37 mouse cellular contexts compared by ENCODE assay signal in genomic region chr16:44877595-44877994, GRCm38 (mm10). TPM values are rescaled to one million over a fixed set of nuclear protein-coding genes. Genes with fewer than 3 reads are reported as not detected.
"Had no signal": no experiment of that assay in that cellular context is flagged by ENCODE, and none has a peak within 500 bp of the region (broad histone marks: within the 10 kb centered on the region; RNA-seq: fewer than 3 reads in every experiment).

No protein-coding gene starts in this region.

- H3K9me3 ChIP-seq: embryonic facial prominence, embryonic 10.5 days; embryonic facial prominence, embryonic 12.5 days; embryonic facial prominence, embryonic 13.5 days; embryonic facial prominence, embryonic 15.5 days; forebrain, embryonic 12.5 days; forebrain, embryonic 13.5 days; forebrain, embryonic 15.5 days; heart, embryonic 10.5 days had no signal

- H3K27me3 ChIP-seq: embryonic facial prominence, embryonic 12.5 days; embryonic facial prominence, embryonic 13.5 days; embryonic facial prominence, embryonic 15.5 days; forebrain, embryonic 12.5 days; forebrain, embryonic 13.5 days; forebrain, embryonic 15.5 days had no signal

- H3K36me3 ChIP-seq: embryonic facial prominence, embryonic 10.5 days; embryonic facial prominence, embryonic 12.5 days; embryonic facial prominence, embryonic 13.5 days; embryonic facial prominence, embryonic 15.5 days; forebrain, embryonic 12.5 days; forebrain, embryonic 15.5 days; heart, embryonic 10.5 days had no signal

- DNase-seq: cerebellum, adult 9-10 months; cerebellum, adult 9-11 months; cerebellum, postnatal 10 days; cerebellum, postnatal 14 days; cerebellum, postnatal 25 days; cerebellum, postnatal 36 days; embryo, embryonic 11 days; forebrain, postnatal 0 days; gastrocnemius, adult 2 months; gastrocnemius, postnatal 10 days; gastrocnemius, postnatal 14 days; gastrocnemius, postnatal 25 days; gastrocnemius, postnatal 36 days; heart, adult 11 months; heart, adult 18-20 months; heart, adult 2 months had no signal

- H3K27ac ChIP-seq: embryonic facial prominence, embryonic 10.5 days; embryonic facial prominence, embryonic 12.5 days; embryonic facial prominence, embryonic 13.5 days; embryonic facial prominence, embryonic 15.5 days; forebrain, embryonic 12.5 days; forebrain, embryonic 13.5 days; forebrain, embryonic 15.5 days; gastrocnemius, adult 2 months; heart, adult 2 months; heart, embryonic 10.5 days had no signal

- H3K9ac ChIP-seq: embryonic facial prominence, embryonic 12.5 days; embryonic facial prominence, embryonic 13.5 days; embryonic facial prominence, embryonic 15.5 days; forebrain, embryonic 12.5 days; forebrain, embryonic 13.5 days; forebrain, embryonic 15.5 days; forebrain, postnatal 0 days had no signal

- ATAC-seq: forebrain, embryonic 13.5 days; forebrain, embryonic 14.5 days; forebrain, embryonic 15.5 days; forebrain, embryonic 16.5 days; forebrain, postnatal 0 days had no signal

- H3K4me3 ChIP-seq: embryonic facial prominence, embryonic 10.5 days; embryonic facial prominence, embryonic 12.5 days; embryonic facial prominence, embryonic 13.5 days; embryonic facial prominence, embryonic 15.5 days; erythroblast, embryonic 14.5 days; forebrain, embryonic 12.5 days; forebrain, embryonic 13.5 days; forebrain, embryonic 15.5 days; gastrocnemius, adult 2 months; heart, adult 2 months; heart, embryonic 10.5 days had no signal

- H3K4me1 ChIP-seq: embryonic facial prominence, embryonic 10.5 days; embryonic facial prominence, embryonic 12.5 days; embryonic facial prominence, embryonic 13.5 days; embryonic facial prominence, embryonic 15.5 days; forebrain, embryonic 12.5 days; forebrain, embryonic 13.5 days; forebrain, embryonic 15.5 days; heart, embryonic 10.5 days had no signal

RNA-seq across cellular contexts. Expression of gene Cd200r2, which starts 10.7 kb away (rescaled TPM):
- total RNA-seq: common myeloid progenitor, adult 5-6 weeks; forebrain, postnatal 0 days; gastrocnemius, adult 18-20 months; gastrocnemius, adult 2 months; gastrocnemius, adult 8-10 months; gastrocnemius, postnatal 10 days; gastrocnemius, postnatal 14 days; gastrocnemius, postnatal 25 days; gastrocnemius, postnatal 36 days; gastrocnemius, postnatal 4 days; granulocyte monocyte progenitor cell, adult 5-6 weeks; heart, adult 18-20 months; heart, adult 2 months had no signal
- polyA plus RNA-seq: cortical plate, adult 2 months; embryonic facial prominence, embryonic 10.5 days; embryonic facial prominence, embryonic 11.5 days; embryonic facial prominence, embryonic 12.5 days; embryonic facial prominence, embryonic 13.5 days; embryonic facial prominence, embryonic 14.5 days; embryonic facial prominence, embryonic 15.5 days; erythroblast, embryonic 14.5 days; forebrain, embryonic 11.5 days; forebrain, embryonic 12.5 days; forebrain, embryonic 13.5 days; forebrain, embryonic 14.5 days; forebrain, embryonic 15.5 days; forebrain, embryonic 16.5 days; forebrain, postnatal 0 days; gonadal fat pad, adult 2 months; heart, adult 2 months had no signal
